Mouse (Mus musculus) heart, adult 2 months (tissue): ENCODE results near the gene Nbea.

ENCODE experiments used
- CTCF ChIP-seq: fragments of 200-600 bp; IDR thresholded peaks from 2 replicates; pipeline ENCODE4 v1.8.1; 2022; ENCODE audit warnings: antibody characterized with exemption, mild to moderate bottlenecking, moderate library complexity
- POLR2A ChIP-seq: fragments of 200-500 bp; IDR thresholded peaks from 2 replicates; pipeline ENCODE4 v1.6.1; 2011; ENCODE audit warnings: mild to moderate bottlenecking, low read depth, low read length, control low read depth; ENCODE audit not compliant: insufficient read depth

- TF ChIP-seq CTCF, result no peak
- TF ChIP-seq POLR2A, result no peak
Observed at GRCm38 (mm10) chr3:55612459-55613115, 570.9 kb downstream of the Nbea start.
